Mouse (Mus musculus): ENCODE data around the gene Cox6a2.
"Not testable (repeated sequence)": the region's sequence is repeated elsewhere in the genome, so short reads cannot be mapped to it uniquely, and the experiment has no call there.

Gene Cox6a2

GRCm38 (mm10) chr7:128234796-128235195, 28.6 kb upstream of the Cox6a2 start:
- no peak for DNase-seq (ENCODE audit: low read depth)

GRCm38 (mm10) chr7:128231741-128232140, 25.6 kb upstream of the Cox6a2 start:
- DNase-seq (ENCODE audit: low read depth) = peak; percentile 55

- no peak for DNase-seq (ENCODE audit: low read depth)
Observed at GRCm38 (mm10) chr7:128220936-128221335, 14.7 kb upstream of the Cox6a2 start.

GRCm38 (mm10) chr7:128219952-128220351, 13.8 kb upstream of the Cox6a2 start:
- DNase-seq (ENCODE audit: low read depth) = no peak

GRCm38 (mm10) chr7:128209826-128210225, 3.6 kb upstream of the Cox6a2 start:
- no peak for DNase-seq (ENCODE audit: low read depth)

GRCm38 (mm10) chr7:128208187-128208586, 2.0 kb upstream of the Cox6a2 start:
- peak; percentile 58 for DNase-seq (ENCODE audit: low read depth)

GRCm38 (mm10) chr7:128205695-128206094, 492 bp downstream of the Cox6a2 start:
- no peak for DNase-seq (ENCODE audit: low read depth)

- DNase-seq (ENCODE audit: low read depth) = no peak
Observed at GRCm38 (mm10) chr7:128204179-128204578, 2.0 kb downstream of the Cox6a2 start.

- no peak for DNase-seq (ENCODE audit: low read depth)
Observed at GRCm38 (mm10) chr7:128203071-128203470, 3.1 kb downstream of the Cox6a2 start.

- DNase-seq (ENCODE audit: low read depth) = no peak
Observed at GRCm38 (mm10) chr7:128201607-128202006, 4.6 kb downstream of the Cox6a2 start.

- no peak for DNase-seq (ENCODE audit: low read depth)
Observed at GRCm38 (mm10) chr7:128181691-128182090, 24.5 kb downstream of the Cox6a2 start.

GRCm38 (mm10) chr7:128180546-128180945, 25.6 kb downstream of the Cox6a2 start:
- no peak for DNase-seq (ENCODE audit: low read depth)

GRCm38 (mm10) chr7:128180126-128180525, 26.1 kb downstream of the Cox6a2 start:
- no peak for DNase-seq (ENCODE audit: low read depth)

- DNase-seq (ENCODE audit: low read depth) = no peak
Observed at GRCm38 (mm10) chr7:128178385-128178784, 27.8 kb downstream of the Cox6a2 start.

GRCm38 (mm10) chr7:128169996-128170395, 36.2 kb downstream of the Cox6a2 start:
- DNase-seq (ENCODE audit: low read depth) = no peak

- no peak for DNase-seq (ENCODE audit: low read depth)
Observed at GRCm38 (mm10) chr7:128166391-128166790, 39.8 kb downstream of the Cox6a2 start.

GRCm38 (mm10) chr7:128164001-128164400, 42.2 kb downstream of the Cox6a2 start:
- DNase-seq (ENCODE audit: low read depth) = no peak

- not testable (repeated sequence) for DNase-seq (ENCODE audit: low read depth)
Observed at GRCm38 (mm10) chr7:128158688-128159354, 47.4 kb downstream of the Cox6a2 start.

All from c-Kit-positive CD71-negative TER-119-negative erythroid progenitor cells, embryonic 14.5 days (primary cell).